Mouse (Mus musculus) olfactory bulb, adult 2 months (tissue): ENCODE data around the gene Clec4b1.

Experiments used
- CTCF ChIP-seq: fragments of 200-500 bp; IDR thresholded peaks from 2 replicates; pipeline ENCODE4 v1.5.1; 2012; ENCODE audit warnings: low read depth, mild to moderate bottlenecking, low read length, moderate library complexity; ENCODE audit not compliant: insufficient read depth
- POLR2A ChIP-seq: fragments of 200-500 bp; IDR thresholded peaks from 2 replicates; pipeline ENCODE4 v1.6.1; 2012; ENCODE audit warnings: mild to moderate bottlenecking, low read depth, low read length, moderate library complexity; ENCODE audit not compliant: insufficient read depth

- TF ChIP-seq POLR2A (no peak), CTCF (no peak)
Measured at GRCm38 (mm10) chr6:123005591-123005990, 44.2 kb upstream of the Clec4b1 start.
